Mouse (Mus musculus) intestine, embryonic 16.5 days (tissue): ENCODE measurements at regions not wholly inside any gene's neighbourhood (a gene's known extent, or its start where the extent isn't known, plus 50 kb on each side); places are given as distances from the start of the nearest gene placed in this dataset.
"Not testable (repeated sequence)": the region's sequence is repeated elsewhere in the genome, so short reads cannot be mapped to it uniquely, and the experiment has no call there.

Experiments used
- ATAC-seq: fragments of 200-750 bp; cut with Nextera tagmentation; 2 replicates; pipeline ENCODE4 v1.8.0; 2017; ENCODE audit warnings: moderate TSS enrichment, moderate library complexity
- H3K27ac ChIP-seq: fragments of 300-500 bp; sonication (generic); 2 replicates; pipeline ENCODE4 v1.5.1; 2014; ENCODE audit warnings: mild to moderate bottlenecking, low read length
- H3K27me3 ChIP-seq: fragments of 300-500 bp; sonication (generic); replicated peaks from 2 replicates; pipeline ENCODE4 v1.6.1; 2014; ENCODE audit warnings: low read length, control low read depth, mixed read lengths; ENCODE audit not compliant: control insufficient read depth, insufficient read depth
- H3K36me3 ChIP-seq: fragments of 300-500 bp; sonication (generic); 2 replicates; pipeline ENCODE4 v1.6.1; 2014; ENCODE audit warnings: low read length, control low read depth; ENCODE audit not compliant: control insufficient read depth, insufficient read depth
- H3K4me1 ChIP-seq: fragments of 300-500 bp; sonication (generic); 2 replicates; pipeline ENCODE4 v1.6.1; 2014; ENCODE audit warnings: low read length, control low read depth, mixed read lengths; ENCODE audit not compliant: control insufficient read depth, insufficient read depth
- H3K4me2 ChIP-seq: fragments of 300-500 bp; sonication (generic); 2 replicates; pipeline ENCODE4 v1.6.1; 2014; ENCODE audit warnings: low read depth, low read length, control low read depth
- H3K4me3 ChIP-seq: fragments of 300-500 bp; sonication (generic); 2 replicates; pipeline ENCODE4 v1.5.1; 2014; ENCODE audit warnings: mild to moderate bottlenecking, low read length
- H3K9ac ChIP-seq: fragments of 300-500 bp; sonication (generic); 2 replicates; pipeline ENCODE4 v1.6.1; 2014; ENCODE audit warnings: low read depth, low read length
- H3K9me3 ChIP-seq: fragments of 300-500 bp; sonication (generic); 2 replicates; pipeline ENCODE4 v1.6.1; 2016; ENCODE audit warnings: low read length, control low read depth; ENCODE audit not compliant: control insufficient read depth
- WGBS: fragments of 180-500 bp; shearing (Covaris S2); extraction: QIAGEN DNeasy Blood & Tissue Kit; methylation state at CpG from one replicate; pipeline ENCODE4 v1.1.7; 2014; 5-methylcytosine and 5-hydroxymethylcytosine counted together

GRCm38 (mm10) chr8:109312731-109313130, 181.1 kb upstream of the Pmfbp1 start:
- no peak for ATAC-seq
- WGBS = 31% methylated on average over 8 of the region's 8 CpGs
- Histone ChIP-seq H3K4me1 (no peaks in the 10 kb centered on the region), H3K4me3 (no peak overlapping the region), H3K27me3 (no peaks in the 10 kb centered on the region), H3K9me3 (0 out of 2 replicates have a peak, but pooled peaks cover 4% of the 10 kb centered on the region), H3K9ac (no peak overlapping the region), H3K27ac (no peak overlapping the region), H3K36me3 (no peaks in the 10 kb centered on the region), H3K4me2 (no peak overlapping the region)

DNA sequence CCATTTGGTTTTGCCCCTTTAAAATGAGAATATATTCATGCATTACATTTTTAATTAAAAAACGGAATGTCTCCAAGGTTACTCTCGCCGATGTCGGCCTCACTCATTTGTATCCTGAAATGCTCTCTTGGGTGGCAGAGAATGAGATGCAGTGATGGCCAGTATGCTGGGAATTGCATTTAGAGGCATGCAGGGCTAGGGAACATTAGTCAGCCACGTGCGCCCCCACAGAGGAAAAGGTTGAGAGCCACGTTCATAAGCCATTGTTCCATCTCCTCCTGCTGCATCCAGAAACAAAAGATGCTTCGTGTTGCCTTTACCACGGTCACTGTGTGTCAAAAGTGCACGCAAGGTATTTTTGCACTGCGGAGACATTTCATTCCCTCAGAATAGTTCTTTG, 172.9 kb upstream of the Pmfbp1 start:
- Histone ChIP-seq H3K4me2 (no peak overlapping the region), H3K4me3 (no peak overlapping the region), H3K4me1 (no peaks in the 10 kb centered on the region), H3K27me3 (no peaks in the 10 kb centered on the region), H3K36me3 (no peaks in the 10 kb centered on the region), H3K9ac (no peak overlapping the region), H3K27ac (no peak overlapping the region), H3K9me3 (no peaks in the 10 kb centered on the region)
- no peak for ATAC-seq
- WGBS = 79% methylated on average over 11 of the region's 11 CpGs

GRCm38 (mm10) chr8:109323351-109323750, 170.5 kb upstream of the Pmfbp1 start:
- Histone ChIP-seq H3K4me3 (no peak overlapping the region), H3K9me3 (no peaks in the 10 kb centered on the region), H3K27ac (no peak overlapping the region), H3K4me1 (no peaks in the 10 kb centered on the region), H3K27me3 (no peaks in the 10 kb centered on the region), H3K9ac (no peak overlapping the region), H3K4me2 (no peak overlapping the region), H3K36me3 (no peaks in the 10 kb centered on the region)
- ATAC-seq = no peak
- WGBS = 89% methylated on average over 2 of the region's 2 CpGs

- Histone ChIP-seq H3K9ac (no peak overlapping the region), H3K27me3 (no peaks in the 10 kb centered on the region), H3K4me3 (no peak overlapping the region), H3K27ac (no peak overlapping the region), H3K36me3 (no peaks in the 10 kb centered on the region), H3K4me2 (no peak overlapping the region), H3K9me3 (no peaks in the 10 kb centered on the region), H3K4me1 (no peaks in the 10 kb centered on the region)
- WGBS = 91% methylated on average over 9 of the region's 9 CpGs
- ATAC-seq = no peak
These were observed 169.6 kb upstream of the Pmfbp1 start for GRCm38 (mm10) chr8:109324241-109324640.

GRCm38 (mm10) chr8:109336203-109336602, 157.6 kb upstream of the Pmfbp1 start:
- no peak overlapping the region for H3K9ac ChIP-seq
- H3K36me3 ChIP-seq = no peaks in the 10 kb centered on the region
- H3K4me2 ChIP-seq = no peak overlapping the region
- H3K27me3 ChIP-seq = no peaks in the 10 kb centered on the region
- H3K4me3 ChIP-seq = no peak overlapping the region
- H3K9me3 ChIP-seq = no peaks in the 10 kb centered on the region
- WGBS = 45% methylated on average over 7 of the region's 7 CpGs
- no peak for ATAC-seq
- no peaks in the 10 kb centered on the region for H3K4me1 ChIP-seq
- H3K27ac ChIP-seq = no peak overlapping the region

GRCm38 (mm10) chr8:109338220-109338835, 155.5 kb upstream of the Pmfbp1 start:
- Histone ChIP-seq H3K9me3 (no peaks in the 10 kb centered on the region), H3K27me3 (no peaks in the 10 kb centered on the region), H3K4me1 (no peaks in the 10 kb centered on the region), H3K4me2 (no peak overlapping the region), H3K4me3 (no peak overlapping the region), H3K27ac (no peak overlapping the region), H3K36me3 (no peaks in the 10 kb centered on the region), H3K9ac (no peak overlapping the region)
- WGBS = 86% methylated on average over 14 of the region's 14 CpGs
- no peak for ATAC-seq

DNA sequence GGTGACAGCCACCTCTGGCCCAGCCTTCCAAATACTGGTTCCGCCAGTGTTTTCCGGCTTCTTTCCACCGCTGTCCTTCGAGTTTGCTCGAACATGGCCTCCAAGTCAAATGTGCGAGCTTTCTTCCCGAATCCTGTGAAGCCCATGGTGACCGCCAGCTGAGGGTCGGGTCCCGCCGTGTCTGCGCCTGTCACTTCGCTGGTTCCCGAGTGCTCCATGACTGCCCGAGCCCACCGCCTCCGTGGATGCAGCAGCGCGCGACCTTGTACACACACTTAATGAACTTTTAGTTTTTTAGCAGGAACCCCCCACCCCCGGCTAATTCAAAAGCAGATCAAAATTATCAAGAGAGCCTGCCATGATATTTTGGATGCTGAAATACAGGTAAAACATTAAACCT, 153.2 kb upstream of the Pmfbp1 start:
- not testable (repeated sequence) for H3K36me3 ChIP-seq, H3K4me1 ChIP-seq, H3K9ac ChIP-seq, ATAC-seq, H3K4me2 ChIP-seq, H3K27me3 ChIP-seq, H3K9me3 ChIP-seq, H3K27ac ChIP-seq, H3K4me3 ChIP-seq
- WGBS = 93% methylated on average over 21 of the region's 21 CpGs

DNA sequence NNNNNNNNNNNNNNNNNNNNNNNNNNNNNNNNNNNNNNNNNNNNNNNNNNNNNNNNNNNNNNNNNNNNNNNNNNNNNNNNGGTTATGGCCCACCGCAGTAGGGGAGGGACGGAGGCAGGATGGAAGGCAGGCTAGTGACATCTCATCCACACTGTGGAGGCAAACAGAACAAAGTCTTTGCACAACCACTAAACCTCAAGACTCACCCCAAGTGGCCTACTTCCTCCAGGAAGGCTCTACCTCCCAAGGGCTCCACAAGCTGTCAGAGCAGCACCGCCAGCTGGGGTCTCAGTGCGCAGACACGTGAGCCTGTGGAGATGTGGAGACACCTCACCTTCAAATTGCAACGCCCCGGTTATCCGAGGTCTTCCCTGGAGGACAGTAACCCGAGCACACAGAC, 138.7 kb upstream of the Pmfbp1 start:
- H3K9me3 ChIP-seq = no peaks in the 10 kb centered on the region
- H3K9ac ChIP-seq = no peak overlapping the region
- H3K4me1 ChIP-seq = peaks cover 5% of the 10 kb centered on the region; the same call in 1 of the 2 replicates
- no peaks in the 10 kb centered on the region for H3K27me3 ChIP-seq
- WGBS = 87% methylated on average over 9 of the region's 9 CpGs
- no peak overlapping the region for H3K27ac ChIP-seq
- H3K4me2 ChIP-seq = no peak overlapping the region
- ATAC-seq = no peak
- H3K4me3 ChIP-seq = no peak overlapping the region
- no peaks in the 10 kb centered on the region for H3K36me3 ChIP-seq

DNA sequence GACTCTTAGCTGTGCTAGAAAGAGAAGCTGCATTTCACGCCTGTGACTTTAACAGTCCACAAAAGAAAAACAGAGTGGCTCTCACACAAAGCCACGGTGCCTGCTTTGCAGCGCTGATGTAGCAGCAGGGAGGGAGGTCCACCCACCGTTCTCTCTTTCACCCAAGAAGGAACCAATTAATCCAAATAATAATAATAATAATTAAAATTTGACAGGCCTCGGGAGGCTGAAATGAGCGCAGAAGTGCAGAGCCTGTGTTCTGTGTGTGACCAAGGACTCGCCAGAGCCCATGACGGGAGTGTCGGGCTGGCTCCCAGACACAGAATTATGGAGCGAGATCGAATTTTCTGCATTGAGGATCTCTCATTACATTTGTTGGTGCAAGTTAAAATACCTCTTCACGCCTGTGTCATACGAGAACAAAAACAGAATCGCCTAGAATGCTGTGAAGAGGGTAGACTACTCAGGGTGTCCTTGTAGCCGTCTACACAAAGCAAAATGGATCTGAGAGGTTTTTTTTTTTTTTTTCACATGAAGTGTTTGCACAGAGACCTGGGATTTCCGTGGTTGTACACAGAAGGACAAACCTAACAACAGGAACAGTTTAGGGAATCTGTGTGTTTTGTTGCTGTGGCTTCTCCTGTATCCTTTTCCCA, 134.3 kb upstream of the Pmfbp1 start:
- Histone ChIP-seq H3K27me3 (no peaks in the 10 kb centered on the region), H3K4me3 (no peak overlapping the region), H3K4me1 (0 out of 2 replicates have a peak, but pooled peaks cover 8% of the 10 kb centered on the region), H3K9ac (no peak overlapping the region), H3K4me2 (no peak overlapping the region), H3K9me3 (no peaks in the 10 kb centered on the region), H3K27ac (no peak overlapping the region), H3K36me3 (no peaks in the 10 kb centered on the region)
- 48% methylated on average over 16 of the region's 16 CpGs for WGBS
- ATAC-seq = no peak
